Mouse (Mus musculus) midbrain, embryonic 12.5 days (tissue): ENCODE data around the gene Psd. TPM values are rescaled to one million over a fixed set of nuclear protein-coding genes. Genes with fewer than 3 reads are reported as not detected.

Source experiments
- ATAC-seq: fragments of 200-750 bp; cut with Nextera tagmentation; 2 replicates; pipeline ENCODE4 v1.8.0; 2017; ENCODE audit warnings: low read depth, moderate TSS enrichment, moderate library complexity; ENCODE audit not compliant: low FRiP score
- H3K27ac ChIP-seq: fragments of 300-500 bp; sonication (generic); replicated peaks from 2 replicates; pipeline ENCODE4 v1.5.1; 2016; ENCODE audit warnings: mild to moderate bottlenecking
- H3K27me3 ChIP-seq: fragments of 300-500 bp; sonication (generic); 2 replicates; pipeline ENCODE4 v1.6.1; 2016; ENCODE audit warnings: mild to moderate bottlenecking
- H3K36me3 ChIP-seq: fragments of 300-500 bp; sonication (generic); 2 replicates; pipeline ENCODE4 v1.6.1; 2016
- H3K4me1 ChIP-seq: fragments of 300-500 bp; sonication (generic); 2 replicates; pipeline ENCODE4 v1.6.1; 2016
- H3K4me2 ChIP-seq: fragments of 300-500 bp; sonication (generic); replicated peaks from 2 replicates; pipeline ENCODE4 v1.6.1; 2016; ENCODE audit warnings: mild to moderate bottlenecking, moderate library complexity
- H3K4me3 ChIP-seq: fragments of 300-500 bp; sonication (generic); 2 replicates; pipeline ENCODE4 v1.5.1; 2016; ENCODE audit warnings: mild to moderate bottlenecking
- H3K9ac ChIP-seq: fragments of 300-500 bp; sonication (generic); replicated peaks from 2 replicates; pipeline ENCODE4 v1.6.1; 2016; ENCODE audit warnings: mild to moderate bottlenecking, moderate library complexity
- H3K9me3 ChIP-seq: fragments of 300-500 bp; sonication (generic); 2 replicates; pipeline ENCODE4 v1.6.1; 2016; ENCODE audit warnings: mild to moderate bottlenecking
- WGBS: fragments of 180-500 bp; shearing (Covaris S2); methylation state at CpG from one replicate; pipeline ENCODE4 v1.1.7; 2016; 5-methylcytosine and 5-hydroxymethylcytosine counted together
- polyA plus RNA-seq: library from polyadenylated mRNA; unstranded; fragments of >200 nt; fragmentation: Nextera tagmentation; extraction: Ambion mirVana; gene quantifications from 2 replicates; pipeline ENCODE4 v1.2.1, GENCODE M21; 2016

Gene Psd
- polyA plus RNA-seq: 31.4 and 31.9 TPM in 2 replicates

- H3K27ac ChIP-seq: peak within 1 kb of the TSS; percentile 96
- no peak for ATAC-seq
- peak within 1 kb of the TSS; percentile 98 for H3K4me2 ChIP-seq
- H3K4me3 ChIP-seq: peak within 1 kb of the TSS; percentile 75
- WGBS: 2% methylated on average over 35 of the region's 35 CpGs
- H3K36me3 ChIP-seq: peaks cover 17% of the 10 kb centered on the region
- H3K9ac ChIP-seq: peak within 1 kb of the TSS; percentile 76
- peaks cover 58% of the 10 kb centered on the region for H3K4me1 ChIP-seq
- peaks cover 62% of the 10 kb centered on the region for H3K27me3 ChIP-seq
- H3K9me3 ChIP-seq: no peaks in the 10 kb centered on the region
These were observed at the start of gene Psd for GRCm38 (mm10) chr19:46326756-46327305. TSS of gene Psd (minus strand) at chr19:46327156.

DNA sequence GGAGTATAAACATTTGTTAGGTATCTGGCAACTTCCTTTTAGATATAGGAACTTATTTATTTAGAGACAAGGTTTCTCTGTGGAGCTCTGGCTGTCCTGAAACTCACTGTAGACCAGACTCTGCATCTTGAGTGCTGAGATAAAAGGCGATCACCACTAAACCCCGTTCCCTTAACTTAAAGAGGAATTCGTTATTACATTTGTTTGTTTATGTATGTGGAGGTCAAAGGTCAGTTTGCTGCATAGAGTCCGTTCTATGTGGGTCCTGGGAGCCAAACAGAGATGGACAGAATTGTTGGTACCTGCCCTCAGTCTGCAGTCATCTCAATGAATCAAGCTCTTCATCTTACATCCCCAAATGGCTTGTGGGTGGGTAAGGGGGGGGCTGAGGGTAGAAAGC lies 48.9 kb upstream of the Psd start:
- H3K9ac ChIP-seq: no peak overlapping the region
- H3K4me1 ChIP-seq: no peaks in the 10 kb centered on the region
- H3K27ac ChIP-seq: no peak overlapping the region
- H3K36me3 ChIP-seq: peaks cover 55% of the 10 kb centered on the region
- no peak overlapping the region for H3K4me3 ChIP-seq
- ATAC-seq: no peak
- no peaks in the 10 kb centered on the region for H3K27me3 ChIP-seq
- no peaks in the 10 kb centered on the region for H3K9me3 ChIP-seq
- 65% methylated on average over 4 of the region's 4 CpGs for WGBS
- no peak overlapping the region for H3K4me2 ChIP-seq

- Histone ChIP-seq H3K9me3 (no peaks in the 10 kb centered on the region), H3K9ac (no peak overlapping the region), H3K36me3 (peaks cover 51% of the 10 kb centered on the region), H3K4me3 (no peak overlapping the region), H3K4me2 (no peak overlapping the region), H3K27me3 (no peaks in the 10 kb centered on the region), H3K27ac (no peak overlapping the region), H3K4me1 (no peaks in the 10 kb centered on the region)
- 66% methylated on average over 5 of the region's 5 CpGs for WGBS
- no peak for ATAC-seq
These were observed 48.5 kb upstream of the Psd start for GRCm38 (mm10) chr19:46375489-46375888.

GRCm38 (mm10) chr19:46374477-46375088 lies 47.6 kb upstream of the Psd start:
- no peaks in the 10 kb centered on the region for H3K9me3 ChIP-seq

GRCm38 (mm10) chr19:46369204-46369603 lies 42.2 kb upstream of the Psd start:
- Histone ChIP-seq H3K4me2 (no peak overlapping the region), H3K9me3 (no peaks in the 10 kb centered on the region), H3K9ac (no peak overlapping the region), H3K36me3 (0 out of 2 replicates have a peak, but pooled peaks cover 3% of the 10 kb centered on the region), H3K4me3 (no peak overlapping the region), H3K27ac (no peak overlapping the region), H3K4me1 (no peaks in the 10 kb centered on the region), H3K27me3 (no peaks in the 10 kb centered on the region)
- ATAC-seq: no peak
- WGBS: 35% methylated on average over 4 of the region's 4 CpGs

More at GRCm38 (mm10) chr19:46374477-46375088, 47.6 kb upstream of the Psd start:
- Histone ChIP-seq H3K4me2 (no peak overlapping the region), H3K36me3 (peaks cover 41% of the 10 kb centered on the region), H3K4me3 (no peak overlapping the region), H3K9ac (no peak overlapping the region), H3K27ac (no peak overlapping the region), H3K4me1 (no peaks in the 10 kb centered on the region), H3K27me3 (no peaks in the 10 kb centered on the region)
- 48% methylated on average over 21 of the region's 21 CpGs for WGBS
- ATAC-seq: no peak

DNA sequence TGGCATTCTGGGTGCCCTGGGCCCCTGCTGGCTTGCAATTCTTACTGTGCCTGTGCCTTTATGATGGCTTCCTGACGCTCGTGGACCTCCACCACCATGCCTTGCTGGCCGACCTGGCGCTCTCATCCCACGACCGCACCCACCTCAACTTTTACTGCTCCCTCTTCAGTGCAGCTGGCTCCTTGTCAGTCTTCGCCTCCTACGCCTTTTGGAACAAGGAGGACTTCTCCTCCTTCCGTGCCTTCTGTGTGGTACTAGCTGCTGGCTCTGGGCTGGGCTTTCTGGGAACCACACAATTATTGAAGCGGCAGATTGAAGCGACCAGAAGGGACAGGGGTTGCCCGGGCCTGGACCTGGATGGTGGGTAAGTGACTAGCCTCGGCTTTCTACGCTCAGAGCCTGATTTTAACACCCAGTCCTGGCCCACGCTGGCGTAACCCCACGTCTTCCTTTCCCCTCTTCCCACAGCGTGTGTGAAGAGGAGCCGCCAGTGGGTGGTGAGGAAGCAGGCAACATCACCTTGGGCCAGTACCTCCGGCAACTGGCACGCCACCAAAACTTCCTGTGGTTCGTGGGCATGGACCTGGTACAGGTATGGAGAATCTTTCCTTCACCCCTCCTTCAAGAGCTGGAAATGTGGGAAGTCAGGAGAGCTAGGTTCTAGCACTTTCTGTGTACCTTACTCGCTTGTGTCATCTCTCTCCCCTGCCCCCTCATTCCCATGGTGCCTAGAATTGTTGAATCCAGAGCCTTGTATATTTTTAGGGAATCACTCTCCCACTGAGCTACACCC lies 41.0 kb upstream of the Psd start:
- H3K4me1 ChIP-seq: no peaks in the 10 kb centered on the region
- WGBS: 90% methylated on average over 23 of the region's 23 CpGs
- no peak overlapping the region for H3K9ac ChIP-seq
- H3K4me2 ChIP-seq: no peak overlapping the region
- 0 out of 2 replicates have a peak, but pooled peaks cover 3% of the 10 kb centered on the region for H3K36me3 ChIP-seq
- H3K4me3 ChIP-seq: no peak overlapping the region
- no peak overlapping the region for H3K27ac ChIP-seq
- no peaks in the 10 kb centered on the region for H3K27me3 ChIP-seq
- ATAC-seq: no peak
- no peaks in the 10 kb centered on the region for H3K9me3 ChIP-seq

GRCm38 (mm10) chr19:46363294-46364009 lies 36.5 kb upstream of the Psd start:
- Histone ChIP-seq H3K27ac (no peak overlapping the region), H3K4me3 (no peak overlapping the region), H3K9me3 (no peaks in the 10 kb centered on the region), H3K27me3 (peaks cover 3% of the 10 kb centered on the region), H3K4me1 (no peaks in the 10 kb centered on the region), H3K9ac (no peak overlapping the region), H3K4me2 (no peak overlapping the region), H3K36me3 (no peaks in the 10 kb centered on the region)
- WGBS: 91% methylated on average over 11 of the region's 11 CpGs
- no peak for ATAC-seq

- H3K4me3 ChIP-seq: no peak overlapping the region
- peaks cover 4% of the 10 kb centered on the region for H3K4me1 ChIP-seq
- no peaks in the 10 kb centered on the region for H3K36me3 ChIP-seq
- ATAC-seq: no peak
- H3K27me3 ChIP-seq: peaks cover 17% of the 10 kb centered on the region
- H3K4me2 ChIP-seq: no peak overlapping the region
- 92% methylated on average over 8 of the region's 8 CpGs for WGBS
- H3K9me3 ChIP-seq: no peaks in the 10 kb centered on the region
- no peak overlapping the region for H3K9ac ChIP-seq
- H3K27ac ChIP-seq: no peak overlapping the region
These were observed 35.1 kb upstream of the Psd start for GRCm38 (mm10) chr19:46362104-46362503.

DNA sequence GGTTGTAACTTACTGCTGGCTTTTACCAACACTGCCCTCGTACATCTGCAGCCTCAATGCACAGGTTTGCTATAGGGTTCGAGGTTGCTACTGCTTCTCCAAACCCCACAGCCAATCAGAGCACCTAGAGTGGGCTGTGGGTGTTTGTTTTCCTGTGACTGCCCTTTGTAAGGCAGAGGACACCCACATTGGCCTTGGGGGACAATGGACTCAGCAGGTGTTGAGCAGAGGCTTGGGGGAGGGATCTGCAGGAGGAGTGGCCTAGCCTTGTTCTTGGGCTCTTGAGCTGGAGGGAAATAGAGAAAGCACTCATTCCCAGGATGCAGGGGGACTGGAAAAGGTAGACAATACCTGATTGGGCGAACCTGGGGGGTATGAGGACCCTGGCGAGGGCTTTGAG lies 31.4 kb upstream of the Psd start:
- WGBS: 63% methylated on average over 4 of the region's 4 CpGs
- Histone ChIP-seq H3K4me1 (peaks cover 7% of the 10 kb centered on the region), H3K36me3 (no peaks in the 10 kb centered on the region), H3K27ac (no peak overlapping the region), H3K9me3 (no peaks in the 10 kb centered on the region), H3K9ac (no peak overlapping the region), H3K27me3 (peaks cover 26% of the 10 kb centered on the region), H3K4me3 (no peak overlapping the region), H3K4me2 (no peak overlapping the region)
- ATAC-seq: no peak

- Histone ChIP-seq H3K9me3 (no peaks in the 10 kb centered on the region), H3K27me3 (peaks cover 32% of the 10 kb centered on the region), H3K4me1 (peaks cover 7% of the 10 kb centered on the region), H3K36me3 (no peaks in the 10 kb centered on the region), H3K4me3 (peak overlapping the region; percentile 52), H3K27ac (no peak overlapping the region), H3K4me2 (peak overlapping the region; percentile 86), H3K9ac (peak overlapping the region; percentile 72; the same call in 1 of the 2 replicates)
- 18% methylated on average over 25 of the region's 25 CpGs for WGBS
- ATAC-seq: no peak
These were observed 30.7 kb upstream of the Psd start for GRCm38 (mm10) chr19:46357344-46358280.

DNA sequence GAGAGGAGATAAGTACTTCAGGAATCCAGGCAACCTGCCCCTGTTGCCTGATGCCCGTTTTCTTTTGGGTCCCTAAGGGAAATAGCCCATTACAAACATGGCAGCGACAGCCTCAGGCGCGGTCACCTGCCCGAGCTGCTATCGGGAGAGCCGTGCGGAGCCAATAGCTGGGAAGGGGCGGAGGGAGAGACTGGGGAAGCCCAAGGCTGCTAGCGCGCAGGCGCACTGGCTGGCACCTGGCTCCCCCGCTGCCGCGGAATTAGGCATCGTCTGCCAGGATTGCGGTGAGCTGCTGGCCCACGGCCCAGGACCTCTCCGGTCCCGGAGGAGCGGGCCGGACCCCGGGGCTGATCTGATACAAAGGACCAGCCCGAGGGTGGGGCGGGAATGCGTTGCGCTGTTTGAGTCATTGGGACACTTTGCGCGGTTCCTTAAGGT lies 29.8 kb upstream of the Psd start:
- Histone ChIP-seq H3K4me1 (peaks cover 7% of the 10 kb centered on the region), H3K9me3 (no peaks in the 10 kb centered on the region), H3K4me2 (peak overlapping the region; percentile 86), H3K9ac (peak overlapping the region; percentile 72), H3K4me3 (peak overlapping the region; percentile 52), H3K36me3 (no peaks in the 10 kb centered on the region), H3K27me3 (peaks cover 37% of the 10 kb centered on the region), H3K27ac (no peak overlapping the region)
- WGBS: under 1% methylated on average over 29 of the region's 29 CpGs
- peak; percentile 89 for ATAC-seq
